Mouse (Mus musculus) ES-E14 (cell line): Measurements from ENCODE around the gene D10Wsu102e. TPM values are rescaled to one million over a fixed set of nuclear protein-coding genes. Genes with fewer than 3 reads are reported as not detected.

Source experiments
- DNase-seq: peaks from one replicate; pipeline ENCODE4 v3.0.0-alpha.2; 2013; ENCODE audit warnings: low read depth, low spot score
- H3K27ac ChIP-seq: 2 replicates; pipeline ENCODE4 v1.5.1; 2012; ENCODE audit warnings: low read depth, mild to moderate bottlenecking, low read length, moderate library complexity, mixed read lengths; ENCODE audit not compliant: poor library complexity, insufficient read depth, severe bottlenecking
- H3K36me3 ChIP-seq: 2 replicates; pipeline ENCODE4 v1.6.1; 2012; ENCODE audit warnings: mild to moderate bottlenecking, low read length, moderate library complexity, mixed read lengths; ENCODE audit not compliant: control insufficient read depth, poor library complexity, insufficient read depth, severe bottlenecking
- H3K4me1 ChIP-seq, 2 experiments: fragments of 150-350 bp in 1 of 2; sonication (generic) in 1 of 2; 2 replicates each; pipeline ENCODE4 v1.6.1; 2012; ENCODE audit warnings: low read length in 2 of 2, mild to moderate bottlenecking in 1 of 2, mixed read lengths in 1 of 2; ENCODE audit not compliant: control insufficient read depth in 2 of 2, insufficient read depth in 2 of 2, poor library complexity in 1 of 2
- H3K4me3 ChIP-seq, 2 experiments: fragments of 150-350 bp in 1 of 2; sonication (generic) in 1 of 2; 2 replicates each; pipeline ENCODE4 v1.5.1; 2012; ENCODE audit warnings: low read length in 2 of 2, low read depth in 1 of 2, mild to moderate bottlenecking in 1 of 2, mixed read lengths in 1 of 2; ENCODE audit not compliant: insufficient read depth in 1 of 2, poor library complexity in 1 of 2, severe bottlenecking in 1 of 2
- H3K9ac ChIP-seq: 2 replicates; pipeline ENCODE4 v1.6.1; 2012; ENCODE audit warnings: low read depth, mild to moderate bottlenecking, low read length, mixed read lengths; ENCODE audit not compliant: poor library complexity, insufficient read depth, severe bottlenecking
- H3K9me3 ChIP-seq: fragments of 150-350 bp; sonication (generic); 2 replicates; pipeline ENCODE4 v1.6.1; 2012; ENCODE audit warnings: low read depth, mild to moderate bottlenecking, low read length; ENCODE audit not compliant: control insufficient read depth, insufficient read depth
- CHD2 ChIP-seq: IDR thresholded peaks from 2 replicates; pipeline ENCODE4 v1.6.1; 2014; ENCODE audit warnings: mild to moderate bottlenecking, low read depth, low read length, inconsistent platforms
- HCFC1 ChIP-seq: IDR thresholded peaks from 2 replicates; pipeline ENCODE4 v1.6.1; 2012; ENCODE audit warnings: low read length, inconsistent platforms, borderline replicate concordance; ENCODE audit not compliant: insufficient read depth
- MAFK ChIP-seq: IDR thresholded peaks from 2 replicates; pipeline ENCODE4 v1.6.1; 2014; ENCODE audit warnings: mild to moderate bottlenecking, low read depth, low read length, inconsistent platforms; ENCODE audit not compliant: insufficient read depth
- ZC3H11A ChIP-seq: IDR thresholded peaks from 2 replicates; pipeline ENCODE4 v1.6.1; 2012; ENCODE audit warnings: low read depth, mild to moderate bottlenecking, inconsistent platforms, low read length, borderline replicate concordance
- ZNF384 ChIP-seq: IDR thresholded peaks from 2 replicates; pipeline ENCODE4 v1.6.1; 2012; ENCODE audit warnings: low read depth, low read length, inconsistent platforms
- in situ Hi-C, 2 experiments: fragments of 600-800 bp; cut with MboI; formaldehyde crosslinking; loops; one replicate each; pipeline ENCODE4 v1.15.1; 2025; ENCODE audit warnings: low sequenced_read_pairs in 2 of 2, inconsistent platforms in 1 of 2; ENCODE audit not compliant: unreplicated experiment in 2 of 2
- total RNA-seq: library from RNA; depleted of rRNA; stranded (reverse); fragments of 300-350 nt; gene quantifications from 2 replicates; pipeline ENCODE4 v1.2.3, GENCODE M21; 2012

The D10Wsu102e gene
- total RNA-seq, 1 experiment: 4.5 TPM

DNA sequence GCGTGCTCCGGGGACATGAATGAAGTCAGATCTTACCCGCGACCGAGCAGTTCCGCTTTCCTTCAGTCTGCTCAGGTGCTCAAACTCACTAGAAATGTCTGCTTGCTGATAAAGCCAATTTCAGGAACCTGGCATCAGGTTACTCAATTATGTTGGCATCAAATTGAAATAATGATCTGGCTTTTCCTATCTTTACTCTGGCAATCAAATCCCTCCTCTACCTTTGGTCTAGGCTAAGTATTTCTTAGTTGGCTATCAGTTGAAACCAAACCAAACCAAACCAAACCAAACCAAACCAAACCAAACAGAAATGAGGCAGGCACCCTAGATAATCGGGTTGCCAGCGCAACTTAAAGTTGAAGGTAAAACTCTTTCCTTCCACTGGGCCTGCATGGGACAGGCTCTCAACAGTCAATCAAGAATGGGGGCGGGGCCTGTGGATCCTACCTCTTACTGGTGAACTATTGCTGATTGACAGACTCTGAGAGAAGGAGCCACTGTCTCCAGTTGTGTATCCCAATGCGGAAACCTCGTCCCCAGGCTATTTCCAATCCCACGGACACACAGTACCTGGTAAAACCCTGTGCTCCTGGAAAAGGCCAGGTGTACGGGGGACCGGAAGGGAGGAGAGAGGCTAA lies 33.3 kb upstream of the D10Wsu102e start:
- no peak overlapping the region for H3K4me3 ChIP-seq
- H3K36me3 ChIP-seq: no peaks in the 10 kb centered on the region
- no peaks in the 10 kb centered on the region for H3K9me3 ChIP-seq
- no peak overlapping the region for H3K27ac ChIP-seq
- no peak for TF ChIP-seq CHD2
- no peak for TF ChIP-seq ZNF384
- TF ChIP-seq ZC3H11A: no peak
- no peak for TF ChIP-seq HCFC1
- TF ChIP-seq MAFK: no peak
- H3K4me1 ChIP-seq: no peaks in the 10 kb centered on the region; a peak in 2 of 4 replicates
- in situ Hi-C loops: no loop called here
- no peak for DNase-seq
- H3K9ac ChIP-seq: no peak overlapping the region

DNA sequence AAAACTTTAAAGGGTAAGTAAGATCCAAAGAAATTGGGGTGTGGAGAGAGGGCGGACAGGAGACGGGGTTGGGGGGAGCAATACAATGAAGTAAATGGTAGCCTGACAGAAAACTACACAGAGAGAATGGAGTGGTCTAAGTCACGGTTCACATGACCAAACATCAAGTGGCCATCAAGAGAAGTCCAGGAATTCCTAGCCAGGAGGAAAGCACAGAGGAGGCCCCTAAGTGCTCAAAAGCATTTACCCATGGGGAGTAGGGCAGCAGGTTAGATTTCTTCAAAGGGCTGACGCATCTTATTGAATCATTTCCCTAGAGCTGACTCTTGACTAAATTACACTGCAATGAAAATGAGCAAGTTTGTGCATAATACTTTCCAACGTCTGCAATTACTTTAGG lies 31.2 kb upstream of the D10Wsu102e start:
- in situ Hi-C loops: no loop called here
- Histone ChIP-seq H3K4me1 (no peaks in the 10 kb centered on the region; a peak in 1 of 4 replicates), H3K9me3 (no peaks in the 10 kb centered on the region), H3K36me3 (no peaks in the 10 kb centered on the region), H3K9ac (no peak overlapping the region), H3K27ac (no peak overlapping the region), H3K4me3 (no peak overlapping the region)
- no peak for DNase-seq
- no peak for TF ChIP-seq ZC3H11A
- TF ChIP-seq MAFK: no peak
- no peak for TF ChIP-seq CHD2
- TF ChIP-seq HCFC1: no peak
- TF ChIP-seq ZNF384: no peak

DNA sequence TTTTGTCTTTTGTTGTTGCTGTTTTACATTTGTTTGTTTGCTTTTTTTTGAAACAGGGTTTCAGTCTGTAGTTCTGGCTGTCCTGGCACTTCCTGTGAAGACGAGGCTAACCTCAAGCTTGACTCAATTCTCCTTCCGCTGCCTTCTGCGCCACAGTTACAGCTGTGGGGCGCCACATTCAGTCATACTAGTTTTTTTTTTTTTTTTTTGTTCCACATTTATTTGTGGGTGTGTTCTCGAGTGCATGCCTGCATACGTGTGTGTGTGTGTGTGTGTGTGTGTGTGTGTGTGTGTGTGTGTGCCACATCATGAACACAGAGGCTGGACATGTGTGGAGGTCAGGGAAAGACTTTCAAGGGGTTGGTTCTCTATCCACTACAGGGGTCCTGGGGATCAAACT lies 29.7 kb upstream of the D10Wsu102e start:
- DNase-seq: no peak
- Histone ChIP-seq H3K4me1 (no peaks in the 10 kb centered on the region; a peak in 1 of 4 replicates), H3K4me3 (no peak overlapping the region), H3K27ac (no peak overlapping the region), H3K9me3 (no peaks in the 10 kb centered on the region), H3K9ac (no peak overlapping the region), H3K36me3 (no peaks in the 10 kb centered on the region)
- in situ Hi-C loops: no loop called here
- no peak for TF ChIP-seq CHD2
- no peak for TF ChIP-seq HCFC1
- no peak for TF ChIP-seq ZC3H11A
- TF ChIP-seq MAFK: no peak
- no peak for TF ChIP-seq ZNF384

DNA sequence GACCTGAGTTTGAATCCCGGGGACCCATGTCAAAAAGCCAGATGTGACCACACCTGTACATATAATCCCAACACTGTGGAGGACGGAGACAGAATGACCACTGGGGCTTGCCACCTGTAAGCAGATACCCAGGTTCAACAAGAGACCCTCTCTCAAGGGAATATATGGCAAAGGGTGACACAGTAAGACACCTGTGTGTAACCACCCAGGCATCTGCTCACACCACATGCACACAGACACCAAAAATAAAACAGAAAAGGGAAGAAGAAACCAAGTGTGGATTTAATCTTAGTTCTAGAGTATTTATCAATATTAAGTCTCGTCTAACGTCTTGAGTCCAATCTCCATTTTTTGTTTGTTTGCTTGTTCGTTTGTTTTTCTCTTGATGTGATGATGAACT lies 28.2 kb upstream of the D10Wsu102e start:
- Histone ChIP-seq H3K4me3 (no peak overlapping the region), H3K9me3 (no peaks in the 10 kb centered on the region), H3K9ac (no peak overlapping the region), H3K4me1 (no peaks in the 10 kb centered on the region; a peak in 1 of 4 replicates), H3K27ac (no peak overlapping the region), H3K36me3 (no peaks in the 10 kb centered on the region)
- in situ Hi-C loops: no loop called here
- DNase-seq: no peak
- TF ChIP-seq ZC3H11A (no peak), HCFC1 (no peak), MAFK (no peak), ZNF384 (no peak), CHD2 (no peak)
